Mouse (Mus musculus): ENCODE measurements around the gene Zc3h12a. TPM values are rescaled to one million over a fixed set of nuclear protein-coding genes. Genes with fewer than 3 reads are reported as not detected.

The Zc3h12a gene
- 1 to 10 TPM; 2.8 to 3.0 TPM for total RNA-seq (2021)
- long read RNA-seq, experiment 1, partial matches to known transcripts, result 1 of 3 reads
- long read RNA-seq, experiment 1, other reads (novel, unspliced or antisense), result 0 of 3 reads
- long read RNA-seq, experiment 2, partial matches to known transcripts, result 1 of 3 reads
- long read RNA-seq, experiment 2, other reads (novel, unspliced or antisense), result 0 of 3 reads

GRCm38 (mm10) chr4:125127305-125128084 is at the start of gene Zc3h12a:
TSS of gene Zc3h12a (minus strand) at chr4:125127840.
- DNase-seq (ENCODE audit: low spot score), result peak; percentile 92

- no peak for DNase-seq (ENCODE audit: low spot score)
Observed at GRCm38 (mm10) chr4:125176639-125177165, 49.1 kb upstream of the Zc3h12a start.

- no peak for DNase-seq (ENCODE audit: low spot score)
Observed at GRCm38 (mm10) chr4:125176190-125176589, 48.5 kb upstream of the Zc3h12a start.

- DNase-seq (ENCODE audit: low spot score), result peak; percentile 9
Observed at GRCm38 (mm10) chr4:125175591-125175990, 48.0 kb upstream of the Zc3h12a start.

- DNase-seq (ENCODE audit: low spot score), result no peak
Observed at GRCm38 (mm10) chr4:125174516-125175185, 47.0 kb upstream of the Zc3h12a start.

GRCm38 (mm10) chr4:125173150-125173549 is 45.5 kb upstream of the Zc3h12a start:
- DNase-seq (ENCODE audit: low spot score), result no peak

- no peak for DNase-seq (ENCODE audit: low spot score)
Observed at GRCm38 (mm10) chr4:125172736-125173135, 45.1 kb upstream of the Zc3h12a start.

- DNase-seq (ENCODE audit: low spot score), result no peak
Observed at GRCm38 (mm10) chr4:125167723-125168122, 40.1 kb upstream of the Zc3h12a start.

GRCm38 (mm10) chr4:125164861-125165260 is 37.2 kb upstream of the Zc3h12a start:
- no peak for DNase-seq (ENCODE audit: low spot score)

GRCm38 (mm10) chr4:125162701-125163100 is 35.1 kb upstream of the Zc3h12a start:
- DNase-seq (ENCODE audit: low spot score), result no peak

GRCm38 (mm10) chr4:125161392-125161791 is 33.8 kb upstream of the Zc3h12a start:
- DNase-seq (ENCODE audit: low spot score), result no peak

GRCm38 (mm10) chr4:125160951-125161331 is 33.3 kb upstream of the Zc3h12a start:
- no peak for DNase-seq (ENCODE audit: low spot score)

GRCm38 (mm10) chr4:125160320-125160950 is 32.8 kb upstream of the Zc3h12a start:
- peak; percentile 77 for DNase-seq (ENCODE audit: low spot score)

- DNase-seq (ENCODE audit: low spot score), result no peak
Observed at GRCm38 (mm10) chr4:125158581-125159317, 31.1 kb upstream of the Zc3h12a start.

GRCm38 (mm10) chr4:125158081-125158480 is 30.4 kb upstream of the Zc3h12a start:
- no peak for DNase-seq (ENCODE audit: low spot score)

GRCm38 (mm10) chr4:125157322-125157721 is 29.7 kb upstream of the Zc3h12a start:
- no peak for DNase-seq (ENCODE audit: low spot score)

- no peak for DNase-seq (ENCODE audit: low spot score)
Observed at GRCm38 (mm10) chr4:125155646-125156045, 28.0 kb upstream of the Zc3h12a start.

GRCm38 (mm10) chr4:125153659-125154241 is 26.1 kb upstream of the Zc3h12a start:
- no peak for DNase-seq (ENCODE audit: low spot score)

- no peak for DNase-seq (ENCODE audit: low spot score)
Observed at GRCm38 (mm10) chr4:125152469-125152868, 24.8 kb upstream of the Zc3h12a start.

- peak; percentile 12 for DNase-seq (ENCODE audit: low spot score)
Observed at GRCm38 (mm10) chr4:125149460-125149859, 21.8 kb upstream of the Zc3h12a start.

- no peak for DNase-seq (ENCODE audit: low spot score)
Observed at GRCm38 (mm10) chr4:125147970-125148369, 20.3 kb upstream of the Zc3h12a start.

Measured in gastrocnemius, adult 18-20 months (tissue).